Mouse (Mus musculus) c-Kit-positive CD71-negative TER-119-negative erythroid progenitor cells, embryonic 14.5 days (primary cell): ENCODE data around the gene Auts2.

Experiments used
- DNase-seq: peaks from one replicate; pipeline ENCODE4 v3.0.0-alpha.2; 2013; ENCODE audit warnings: low read depth

Auts2 gene

DNA sequence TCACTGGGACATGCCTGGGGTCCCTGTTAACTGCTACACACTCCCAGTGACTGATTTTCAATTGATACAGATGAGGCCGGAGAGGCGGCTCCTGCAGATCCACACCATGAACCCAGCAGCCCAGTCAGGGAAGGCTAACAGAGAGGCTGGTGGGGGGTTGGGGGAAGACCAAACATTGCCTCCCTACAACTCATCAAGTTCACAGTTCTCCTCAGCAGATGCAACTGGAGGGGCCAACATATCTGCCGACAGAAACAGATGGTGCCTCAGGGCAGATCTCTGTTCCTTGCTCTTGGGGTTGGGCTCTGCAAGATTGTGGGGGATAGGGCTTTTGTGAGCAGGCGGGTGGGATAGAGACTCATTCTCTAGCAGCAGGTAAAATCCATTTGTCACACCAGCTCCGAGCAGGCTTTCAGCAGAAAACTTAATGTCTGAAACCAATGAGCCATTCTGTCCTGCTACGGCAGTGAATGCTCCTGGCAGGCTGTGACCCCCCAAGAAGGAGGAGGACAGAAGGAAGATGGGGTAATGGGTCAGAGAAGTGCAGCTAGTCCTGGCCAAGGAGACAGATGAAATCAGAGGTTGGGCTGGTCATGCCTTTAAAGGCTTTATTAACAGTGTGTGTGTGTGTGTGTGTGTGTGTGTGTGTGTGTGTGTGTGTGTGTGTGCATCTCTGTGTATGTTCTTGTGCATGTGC lies 740.7 kb downstream of the Auts2 start:
- DNase-seq, result no peak

DNA sequence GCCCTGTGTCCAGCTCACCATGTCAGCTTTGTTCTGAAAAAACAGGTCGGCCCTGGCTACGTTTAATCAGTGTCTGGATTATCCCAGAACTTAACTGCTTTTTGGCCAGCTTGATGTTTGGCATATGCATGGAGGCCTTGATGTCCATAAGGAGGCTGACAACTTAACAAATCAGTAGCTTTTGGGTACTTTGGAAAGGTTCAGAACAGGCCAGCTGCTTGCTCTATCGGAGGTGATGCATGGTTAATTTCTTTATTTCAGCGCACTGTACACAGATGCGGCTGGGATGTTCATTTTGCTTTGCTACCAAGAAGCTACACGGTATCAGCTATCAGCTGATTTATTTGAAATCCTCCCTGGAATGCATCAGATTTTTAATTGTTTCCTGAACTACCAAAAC lies 741.2 kb downstream of the Auts2 start:
- no peak for DNase-seq

DNA sequence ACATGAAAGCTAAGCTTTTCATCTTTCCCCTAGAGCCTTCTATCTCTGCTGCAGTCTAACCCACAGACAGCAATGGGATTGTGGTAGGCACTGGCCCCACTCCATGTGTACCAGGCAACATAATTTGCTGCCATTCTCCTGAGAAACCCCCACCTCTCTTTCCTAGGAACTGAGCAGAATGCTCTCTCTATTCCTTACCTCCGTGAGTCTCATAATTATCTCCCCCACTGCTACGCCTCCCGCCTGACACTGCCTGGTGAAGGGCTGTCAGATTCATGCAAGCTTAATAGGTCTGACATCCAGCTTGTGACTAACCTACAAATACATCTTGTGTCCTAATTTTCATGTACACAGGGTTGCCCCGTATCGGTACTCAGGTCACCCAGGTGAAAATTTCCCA lies 744.8 kb downstream of the Auts2 start:
- no peak for DNase-seq

DNA sequence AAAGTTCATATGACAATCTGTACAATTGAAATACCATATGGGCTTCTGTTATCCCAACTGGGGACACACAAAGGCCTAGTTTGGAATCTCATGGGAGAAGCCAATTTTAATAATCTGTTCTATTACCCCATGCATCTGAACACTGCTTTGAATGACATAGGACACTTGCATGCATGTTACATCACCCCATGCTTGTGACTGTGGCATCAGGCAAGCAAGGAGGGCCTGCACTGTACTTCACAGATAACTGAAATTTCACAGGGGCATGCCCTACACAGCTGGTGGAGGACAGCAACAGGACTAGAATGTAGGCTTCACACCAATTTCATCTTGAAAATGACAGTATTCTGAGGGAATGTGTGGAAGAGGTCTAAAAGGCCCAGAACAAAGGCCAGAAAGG lies 746.1 kb downstream of the Auts2 start:
- DNase-seq, result no peak

DNA sequence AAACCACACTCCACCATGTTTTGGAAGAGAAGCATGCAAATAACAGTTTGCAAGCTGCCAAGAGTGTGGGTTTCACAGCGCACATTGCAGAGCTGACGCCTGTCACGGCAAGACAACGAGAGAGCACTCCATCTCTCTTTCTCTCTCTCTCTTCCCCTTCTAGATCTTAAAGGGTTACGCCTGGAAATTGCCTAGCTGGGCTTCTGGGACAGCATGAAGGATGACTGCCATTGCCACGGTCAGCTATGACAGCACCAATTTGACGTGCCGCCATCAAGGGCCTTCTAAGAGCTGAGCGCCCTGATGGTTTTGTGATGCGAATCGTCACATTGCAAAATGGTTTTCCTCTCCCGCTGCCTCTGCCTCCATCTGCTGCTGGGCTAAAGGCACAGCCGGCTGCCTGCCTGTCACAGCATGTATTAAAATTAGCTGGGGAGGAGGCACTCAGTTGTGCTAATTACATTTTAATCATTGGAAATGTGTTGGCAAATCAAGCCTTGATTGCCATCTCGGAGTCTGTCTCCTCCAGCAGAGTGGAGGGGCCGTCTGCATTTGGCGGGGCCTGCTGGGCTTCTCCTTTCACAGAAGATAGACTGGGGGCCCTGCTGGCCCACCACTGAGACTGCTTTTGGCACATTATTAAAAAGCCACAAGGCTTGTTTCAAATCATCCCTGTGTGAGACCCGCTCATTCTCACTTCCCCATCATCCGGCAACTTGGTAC lies 748.6 kb downstream of the Auts2 start:
- no peak for DNase-seq

DNA sequence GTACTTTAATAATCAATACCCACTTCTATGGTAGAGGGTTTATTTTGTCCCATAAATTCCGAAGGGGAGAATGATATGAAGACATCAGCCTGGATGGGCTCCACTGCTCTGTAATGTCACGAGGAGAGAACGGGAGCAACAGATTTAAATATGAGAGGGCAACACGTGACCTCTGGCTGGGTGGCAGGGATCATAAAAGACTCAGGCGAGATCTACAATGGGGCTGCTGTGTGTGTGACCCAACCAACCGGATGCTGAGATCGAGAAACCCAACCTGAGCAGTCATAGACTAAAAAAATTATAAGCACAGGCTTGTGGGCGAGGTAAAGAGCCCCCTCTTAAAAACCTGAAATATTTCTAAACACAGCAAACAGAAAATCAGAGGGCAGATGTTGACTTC lies 753.5 kb downstream of the Auts2 start:
- DNase-seq, result no peak

DNA sequence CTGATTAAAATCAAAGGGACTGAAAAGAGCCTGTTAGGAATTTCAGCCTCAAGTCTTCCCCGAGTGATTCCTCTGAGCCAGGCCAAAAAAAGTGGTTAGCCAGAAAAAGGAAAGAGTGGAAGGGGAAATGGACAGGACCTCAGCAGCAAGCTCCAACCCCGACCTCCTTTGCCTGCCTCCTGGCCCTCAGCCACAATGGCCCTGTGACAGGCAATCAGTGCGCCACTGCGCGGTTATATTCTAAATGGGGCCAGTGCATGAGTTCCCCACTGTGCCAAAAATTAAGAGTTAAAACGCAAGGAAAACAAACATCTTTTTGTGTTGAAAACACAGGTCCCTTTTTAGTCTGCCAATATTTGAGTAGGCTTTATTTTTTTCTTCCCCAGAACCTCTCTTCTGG lies 755.1 kb downstream of the Auts2 start:
- no peak for DNase-seq

DNA sequence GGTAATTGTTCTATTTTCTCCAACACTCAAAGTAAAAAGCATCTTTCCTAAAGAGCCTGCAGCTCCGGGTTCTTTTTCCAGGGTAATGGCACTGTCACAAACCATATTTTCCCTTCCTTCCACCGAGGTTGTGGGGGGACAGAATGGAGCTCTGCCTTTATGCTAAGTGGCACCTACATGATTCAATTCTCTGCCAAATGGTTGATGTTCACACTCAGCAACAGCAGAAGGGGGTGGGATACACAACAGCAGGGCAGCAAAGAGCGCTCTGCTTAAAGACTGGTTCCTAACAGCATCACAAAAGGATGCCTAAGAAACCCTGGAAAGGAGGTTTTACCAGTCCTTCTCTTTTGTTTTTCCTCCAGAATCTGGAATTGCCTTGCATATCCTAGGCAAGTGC lies 759.9 kb downstream of the Auts2 start:
- no peak for DNase-seq

DNA sequence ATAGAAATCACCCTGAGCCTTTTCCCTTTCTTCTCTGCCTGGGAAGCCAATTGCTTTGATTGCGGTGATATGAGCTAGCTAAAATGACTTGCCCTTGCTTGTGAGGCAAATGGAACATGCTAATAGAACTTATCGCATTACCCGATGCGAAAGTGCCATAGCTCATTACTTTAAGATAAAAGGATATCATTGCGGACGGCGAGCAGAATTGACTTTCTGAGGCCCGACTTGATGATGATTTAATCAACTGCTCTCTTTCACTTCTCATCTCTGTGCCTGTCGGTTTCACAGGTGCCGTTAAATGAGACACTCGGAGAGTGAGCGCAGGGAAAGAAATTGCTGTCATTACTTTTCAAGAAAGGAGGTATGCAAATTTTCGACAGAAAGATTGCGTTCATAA lies 762.1 kb downstream of the Auts2 start:
- no peak for DNase-seq

DNA sequence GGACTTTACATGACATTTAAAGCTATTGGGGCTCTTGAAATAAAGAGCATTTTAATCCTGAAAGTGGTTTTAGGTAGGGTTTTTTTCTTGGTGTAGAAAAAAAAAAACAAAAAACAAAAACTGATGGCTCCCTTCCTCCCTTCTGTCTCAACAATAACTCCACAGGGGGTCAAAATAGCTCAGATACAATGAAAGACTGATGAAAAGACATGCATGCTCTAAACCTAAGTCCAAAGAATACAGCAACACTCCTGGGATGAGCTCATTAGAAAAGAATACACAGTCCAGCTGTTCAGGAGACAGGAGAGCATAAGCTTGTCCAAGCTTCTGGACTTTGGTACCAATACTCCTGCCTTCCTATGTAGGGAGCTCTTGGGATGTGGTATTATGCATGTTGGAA lies 764.0 kb downstream of the Auts2 start:
- no peak for DNase-seq

DNA sequence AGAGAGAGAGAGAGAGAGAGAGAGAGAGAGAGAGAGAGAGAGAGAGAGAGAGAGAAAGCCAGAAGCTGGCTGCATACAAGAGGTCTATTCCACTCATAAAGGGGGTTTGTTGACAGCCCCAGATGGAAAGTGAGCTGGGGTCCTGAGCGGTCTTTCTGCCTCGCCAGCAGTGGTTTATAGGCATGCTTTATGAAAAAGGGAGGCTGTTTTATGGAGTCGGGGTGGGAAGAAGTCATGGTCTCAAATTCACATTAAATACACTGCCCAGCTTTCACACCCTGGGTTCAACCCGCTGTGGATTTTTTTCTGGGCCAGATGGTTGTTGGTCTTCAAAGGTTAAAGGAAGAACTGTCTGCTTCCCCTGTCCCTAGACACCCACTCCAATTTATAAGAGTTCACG lies 767.5 kb downstream of the Auts2 start:
- DNase-seq, result no peak

DNA sequence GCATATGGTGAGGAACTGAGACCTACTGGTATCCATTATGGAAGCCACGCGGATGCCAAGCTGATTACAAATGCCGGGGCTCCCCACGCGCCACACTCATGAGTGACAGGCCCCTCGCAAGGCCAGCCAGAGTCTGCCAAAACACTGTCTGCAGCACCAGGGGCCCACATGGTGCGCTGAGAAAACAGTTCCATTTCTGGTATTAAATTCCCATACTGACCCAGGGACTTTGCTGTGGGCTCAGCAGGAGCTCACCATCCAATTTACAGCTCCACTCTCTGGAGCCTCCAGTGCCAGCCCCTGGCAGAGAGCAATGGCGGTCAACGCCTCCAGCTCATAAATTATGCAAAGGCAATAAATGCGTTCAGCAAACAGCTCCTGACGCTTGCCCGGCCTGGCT lies 767.9 kb downstream of the Auts2 start:
- no peak for DNase-seq

DNA sequence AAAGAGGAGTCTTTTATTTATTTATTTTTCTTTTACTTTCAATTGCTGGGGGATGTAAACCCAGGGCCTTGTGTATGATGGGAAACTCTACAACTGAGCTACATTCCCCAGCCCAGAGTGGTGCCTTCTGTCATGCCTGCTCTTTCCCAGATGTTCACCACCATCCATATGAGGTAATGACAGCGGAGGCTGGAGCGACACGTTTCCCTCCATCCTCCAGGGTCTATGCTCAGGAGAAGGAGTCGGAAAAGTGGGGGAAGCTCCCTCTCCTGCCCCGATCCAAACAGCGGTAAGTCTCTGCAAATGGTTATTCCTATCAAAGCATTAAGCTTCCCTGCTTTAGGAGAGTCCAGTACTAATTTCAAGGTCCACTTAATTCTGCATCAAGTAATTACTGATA lies 768.4 kb downstream of the Auts2 start:
- no peak for DNase-seq

DNA sequence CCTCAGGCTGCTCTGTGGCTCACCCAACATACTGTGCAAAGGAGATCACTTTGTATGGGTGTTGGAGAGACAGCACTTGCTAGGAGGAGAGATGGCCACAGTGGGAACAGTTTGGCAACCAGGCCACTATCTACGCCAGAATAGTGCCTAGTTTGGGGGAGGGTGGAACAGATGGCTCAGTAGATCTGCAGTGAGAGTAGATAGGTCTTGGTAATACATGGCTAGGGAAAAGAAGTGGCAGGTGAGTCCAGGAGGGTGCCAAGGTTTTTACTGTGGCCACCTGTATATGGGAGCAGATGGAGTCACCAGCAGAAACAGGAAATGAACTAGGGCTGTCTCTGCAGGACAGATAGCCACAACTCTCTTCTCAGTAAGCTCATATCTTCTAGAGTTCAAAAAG lies 770.5 kb downstream of the Auts2 start:
- no peak for DNase-seq

DNA sequence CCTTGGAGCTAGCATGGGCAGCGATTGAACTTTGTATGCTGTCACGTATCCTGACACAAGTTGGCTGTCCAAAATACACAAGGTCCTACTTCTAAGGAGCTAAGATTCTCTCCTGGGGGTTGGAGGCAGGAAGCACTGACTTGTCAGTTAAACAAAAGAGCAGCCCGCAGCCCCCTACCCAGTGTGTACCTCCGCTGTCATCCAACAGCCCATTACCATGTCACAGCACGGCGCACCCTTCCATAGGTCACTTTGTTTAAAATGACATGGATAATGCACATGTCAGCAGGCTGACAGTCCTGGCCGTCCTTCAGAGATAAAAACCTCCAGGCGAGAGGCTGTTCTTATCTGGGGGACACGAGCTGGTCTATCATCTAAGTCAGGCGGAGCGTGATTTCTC lies 773.9 kb downstream of the Auts2 start:
- DNase-seq, result no peak

DNA sequence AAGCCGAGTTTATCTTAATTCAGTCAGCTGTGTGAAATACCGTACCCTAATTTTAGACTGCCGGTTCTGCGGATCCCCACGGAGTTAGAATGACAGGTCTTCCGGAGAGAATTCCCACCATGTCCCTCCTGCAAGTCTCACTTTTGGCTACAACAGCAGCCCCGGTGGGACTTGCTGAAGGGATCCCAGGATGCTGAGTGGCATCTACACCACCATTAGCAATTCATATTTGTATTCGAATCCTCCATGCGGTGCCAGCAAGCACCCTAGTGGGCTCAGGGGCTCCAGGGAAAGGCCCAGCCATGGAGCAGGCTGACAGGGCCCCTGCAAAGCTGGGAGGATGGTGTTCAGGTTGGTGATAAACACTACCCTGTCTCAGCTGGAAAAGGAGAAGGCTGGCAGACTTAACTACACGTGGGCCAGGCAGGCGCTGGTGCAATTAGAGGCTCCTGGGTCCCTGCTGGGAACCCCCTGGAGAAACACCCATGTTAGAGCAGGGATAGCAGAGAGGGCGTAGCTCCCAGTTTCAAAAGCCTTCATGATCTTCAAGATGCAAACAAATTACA lies 775.4 kb downstream of the Auts2 start:
- DNase-seq, result no peak

DNA sequence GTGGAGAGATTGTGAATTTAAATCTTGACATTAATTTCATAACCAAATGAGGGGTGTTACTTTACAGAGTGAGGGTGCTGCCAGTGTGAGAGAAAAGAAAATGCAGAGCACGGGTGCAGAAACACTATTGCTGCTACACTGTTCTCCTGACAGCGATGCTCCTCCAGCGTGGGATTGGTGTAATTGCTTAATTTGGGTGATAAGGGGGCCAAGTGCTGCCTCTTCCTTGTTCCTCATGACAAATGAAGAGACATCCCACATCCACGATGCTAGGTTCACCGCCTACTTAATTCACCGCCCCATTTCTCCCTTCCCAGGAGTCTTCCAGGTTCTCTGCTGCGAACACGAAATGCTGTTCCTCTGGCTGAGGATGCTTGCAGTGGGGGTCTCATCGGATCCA lies 776.0 kb downstream of the Auts2 start:
- no peak for DNase-seq

DNA sequence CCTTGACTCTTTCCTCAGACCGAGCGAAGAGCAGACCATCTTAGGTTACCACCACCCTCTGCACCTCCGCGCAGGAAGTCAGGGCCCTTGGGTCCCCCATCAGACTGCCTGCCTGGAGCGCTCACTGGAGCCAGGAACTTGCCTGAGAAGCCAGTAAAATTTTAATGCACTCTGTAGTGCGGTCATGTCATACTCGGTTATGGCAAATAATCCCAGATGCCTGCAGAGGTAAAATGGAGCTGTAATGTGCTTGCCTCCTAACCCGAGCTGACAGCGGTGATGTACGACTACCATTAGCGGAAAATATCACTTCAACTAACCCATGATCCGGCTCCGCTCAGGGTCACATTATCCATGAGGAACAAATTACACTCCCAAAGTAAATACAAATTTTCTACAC lies 783.7 kb downstream of the Auts2 start:
- DNase-seq, result no peak

DNA sequence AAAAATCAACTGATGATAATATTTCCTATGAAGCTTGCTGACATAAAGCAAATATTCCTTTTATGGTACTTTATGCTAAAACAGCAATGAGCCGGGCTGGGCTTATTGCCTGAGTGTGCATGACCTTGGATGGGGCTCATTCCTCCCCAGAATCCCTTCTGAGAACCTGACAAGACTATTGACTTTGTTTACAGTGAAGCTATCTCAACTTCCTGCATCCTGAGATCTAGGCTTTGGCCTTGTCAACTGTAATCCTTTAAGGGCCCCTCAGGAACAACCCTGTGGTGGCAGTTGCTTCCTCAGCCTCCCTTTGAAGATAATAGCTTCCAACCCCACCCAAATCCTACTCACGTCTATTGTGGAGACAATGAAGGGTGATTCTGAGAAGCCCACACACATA lies 792.8 kb downstream of the Auts2 start:
- no peak for DNase-seq

DNA sequence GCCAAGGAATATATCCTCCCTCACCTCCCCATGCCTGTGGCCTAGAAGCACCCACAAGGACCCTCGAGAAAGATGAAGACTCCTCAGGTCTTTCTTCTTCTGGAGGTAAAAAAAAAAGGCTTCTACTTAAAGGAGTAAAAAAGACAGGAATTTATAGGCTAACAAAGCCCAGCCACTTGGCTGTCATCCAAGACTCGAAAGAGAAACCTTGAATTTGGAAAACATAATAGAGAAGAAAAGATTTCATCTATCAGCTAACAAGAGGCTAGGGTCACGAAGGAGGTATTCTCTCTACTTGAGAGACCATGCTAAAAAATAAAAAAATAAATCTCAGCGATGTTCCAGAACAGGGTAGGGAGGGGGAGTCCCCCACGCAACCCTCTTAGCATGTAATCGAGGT lies 793.9 kb downstream of the Auts2 start:
- no peak for DNase-seq

DNA sequence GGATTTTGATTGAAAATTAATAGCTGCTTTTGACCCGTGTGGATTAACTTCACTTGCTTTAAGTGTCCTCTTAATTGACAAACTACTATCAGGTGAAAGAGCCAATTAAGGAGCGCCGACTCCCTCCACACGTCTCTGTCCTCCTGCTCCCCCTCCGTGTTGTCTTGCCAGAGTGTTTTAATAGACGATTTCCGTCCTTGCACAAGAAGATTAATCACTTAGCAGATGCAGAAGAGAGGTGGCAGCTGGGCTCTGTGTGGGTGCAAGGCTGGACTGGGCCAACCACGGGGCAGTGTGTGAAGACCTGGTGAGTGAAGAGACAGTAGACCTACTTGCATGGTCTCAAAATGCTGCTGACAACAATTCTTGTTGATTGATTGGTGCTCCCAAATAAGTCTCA lies 800.1 kb downstream of the Auts2 start:
- no peak for DNase-seq

DNA sequence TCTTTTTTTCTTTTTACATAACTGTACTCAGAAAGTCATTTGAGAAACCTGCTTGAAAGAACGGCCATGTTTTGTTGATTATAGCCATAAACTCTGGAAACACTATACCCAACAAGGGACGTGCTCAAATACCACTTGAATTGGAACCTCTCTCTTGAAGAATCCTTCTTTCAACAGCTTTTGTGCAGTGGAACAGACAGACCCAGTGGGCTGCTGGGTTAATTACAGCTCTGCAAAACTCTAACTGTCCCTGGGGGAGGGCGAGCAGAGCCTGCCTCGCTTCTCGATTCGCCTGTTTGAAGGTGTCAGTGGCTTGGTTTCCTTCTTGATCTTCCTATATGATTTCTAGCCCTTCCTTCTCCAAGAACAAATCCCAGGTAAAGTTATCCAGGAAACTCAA lies 805.7 kb downstream of the Auts2 start:
- no peak for DNase-seq

DNA sequence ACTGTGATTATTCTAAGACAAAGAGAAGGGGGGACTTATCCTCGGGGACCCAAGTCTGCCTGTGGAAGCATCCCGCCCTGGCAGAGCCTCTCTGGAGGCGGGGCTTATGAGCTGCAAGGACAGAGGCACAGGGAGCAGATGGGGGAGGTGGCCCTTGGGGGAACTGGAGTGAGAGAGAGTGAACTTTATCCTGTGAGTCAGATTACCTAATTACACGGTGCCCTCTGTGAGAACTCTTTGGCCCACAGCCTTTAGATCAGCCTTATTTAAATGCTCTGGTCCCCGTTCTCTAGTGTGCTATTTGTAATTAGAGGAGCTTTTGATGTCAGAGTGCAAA lies 809.9 kb downstream of the Auts2 start:
- DNase-seq, result no peak
